Mouse (Mus musculus) forebrain, embryonic 16.5 days (tissue): ENCODE data around the gene Selenok. TPM values are rescaled to one million over a fixed set of nuclear protein-coding genes. Genes with fewer than 3 reads are reported as not detected.

ENCODE experiments used
- ATAC-seq: fragments of 200-750 bp; cut with Nextera tagmentation; 2 replicates; pipeline ENCODE4 v1.8.0; 2017; ENCODE audit warnings: mild to moderate bottlenecking, moderate library complexity
- H3K27ac ChIP-seq: fragments of 300-500 bp; sonication (generic); 2 replicates; pipeline ENCODE4 v1.5.1; 2014; ENCODE audit warnings: low read length, control low read depth
- H3K27me3 ChIP-seq: fragments of 300-500 bp; sonication (generic); replicated peaks from 2 replicates; pipeline ENCODE4 v1.6.1; 2014; ENCODE audit warnings: low read length; ENCODE audit not compliant: control insufficient read depth, insufficient read depth
- H3K36me3 ChIP-seq: fragments of 300-500 bp; sonication (generic); 2 replicates; pipeline ENCODE4 v1.6.1; 2014; ENCODE audit not compliant: control insufficient read depth, insufficient read depth
- H3K4me1 ChIP-seq: fragments of 300-500 bp; sonication (generic); replicated peaks from 2 replicates; pipeline ENCODE4 v1.6.1; 2014; ENCODE audit warnings: low read length; ENCODE audit not compliant: control insufficient read depth, insufficient read depth
- H3K4me2 ChIP-seq: fragments of 300-500 bp; sonication (generic); 2 replicates; pipeline ENCODE4 v1.6.1; 2014; ENCODE audit warnings: mild to moderate bottlenecking, low read length, control low read depth
- H3K4me3 ChIP-seq: fragments of 300-500 bp; sonication (generic); replicated peaks from 2 replicates; pipeline ENCODE4 v1.5.1; 2014; ENCODE audit warnings: mild to moderate bottlenecking, low read length, control low read depth
- H3K9ac ChIP-seq: fragments of 300-500 bp; sonication (generic); replicated peaks from 2 replicates; pipeline ENCODE4 v1.6.1; 2014; ENCODE audit warnings: low read depth, low read length, control low read depth
- H3K9me3 ChIP-seq: fragments of 300-500 bp; sonication (generic); 2 replicates; pipeline ENCODE4 v1.6.1; 2016; ENCODE audit warnings: low read length; ENCODE audit not compliant: control insufficient read depth
- WGBS: fragments of 180-500 bp; shearing (Covaris S2); extraction: QIAGEN DNeasy Blood & Tissue Kit; methylation state at CpG from one replicate; pipeline ENCODE4 v1.1.7; 2014; 5-methylcytosine and 5-hydroxymethylcytosine counted together
- microRNA-seq: library from miRNA; unstranded; fragments of <30 nt; microRNA quantifications from one replicate; pipeline ENCODE4, GENCODE M21; 2017
- polyA plus RNA-seq: library from polyadenylated mRNA; unstranded; fragments of >200 nt; fragmentation: Nextera tagmentation; extraction: Ambion mirVana; gene quantifications from 2 replicates; pipeline ENCODE4 v1.2.1, GENCODE M21; 2015

Gene Selenok
- polyA plus RNA-seq, 1 experiment from 2014 or later = 413 TPM

DNA sequence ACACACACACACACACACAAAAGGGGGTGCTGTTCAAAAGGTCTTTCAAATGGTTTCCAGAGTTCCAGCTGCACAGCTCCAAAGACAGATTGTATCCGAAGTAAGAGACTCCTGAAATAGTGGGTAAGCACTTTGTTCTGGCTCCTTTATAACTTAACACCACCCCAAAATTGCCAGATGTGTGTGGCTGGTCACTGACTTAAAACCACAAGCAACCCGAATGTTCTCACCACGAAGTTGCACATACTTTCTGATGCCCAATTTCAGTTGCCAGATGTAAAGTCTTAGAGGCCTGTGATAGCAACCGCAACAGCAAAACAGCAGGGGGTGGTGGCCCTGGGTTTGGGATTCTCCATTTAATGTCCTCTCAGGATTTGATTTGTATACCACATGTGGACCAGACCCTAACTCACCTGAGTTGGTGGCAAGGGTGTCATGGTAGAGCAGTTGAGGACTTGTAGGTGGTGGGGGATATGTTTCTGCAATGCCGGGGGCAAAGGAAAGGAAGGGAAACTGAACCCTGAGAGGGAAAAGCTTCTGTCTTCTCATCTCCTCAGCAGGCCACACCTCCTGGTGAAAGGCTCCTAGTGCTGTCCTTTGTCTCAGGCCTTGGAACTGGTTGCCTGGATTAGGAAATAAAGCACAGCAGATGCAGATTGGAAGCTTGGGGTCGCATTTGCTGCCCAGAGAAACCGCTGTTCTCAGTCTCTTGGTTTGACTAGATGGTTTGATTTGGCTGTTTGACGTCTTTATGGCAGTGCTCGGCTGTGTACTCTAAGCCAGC, 51.9 kb downstream of the Selenok start:
- H3K9me3 ChIP-seq = no peaks in the 10 kb centered on the region
- ATAC-seq = no peak
- no peaks in the 10 kb centered on the region for H3K27me3 ChIP-seq
- H3K9ac ChIP-seq = no peak overlapping the region
- WGBS = 48% methylated on average over 9 of the region's 9 CpGs
- no peak overlapping the region for H3K4me3 ChIP-seq
- no peak overlapping the region for H3K27ac ChIP-seq
- no peak overlapping the region for H3K4me2 ChIP-seq
- no peaks in the 10 kb centered on the region for H3K4me1 ChIP-seq
- no peaks in the 10 kb centered on the region for H3K36me3 ChIP-seq

DNA sequence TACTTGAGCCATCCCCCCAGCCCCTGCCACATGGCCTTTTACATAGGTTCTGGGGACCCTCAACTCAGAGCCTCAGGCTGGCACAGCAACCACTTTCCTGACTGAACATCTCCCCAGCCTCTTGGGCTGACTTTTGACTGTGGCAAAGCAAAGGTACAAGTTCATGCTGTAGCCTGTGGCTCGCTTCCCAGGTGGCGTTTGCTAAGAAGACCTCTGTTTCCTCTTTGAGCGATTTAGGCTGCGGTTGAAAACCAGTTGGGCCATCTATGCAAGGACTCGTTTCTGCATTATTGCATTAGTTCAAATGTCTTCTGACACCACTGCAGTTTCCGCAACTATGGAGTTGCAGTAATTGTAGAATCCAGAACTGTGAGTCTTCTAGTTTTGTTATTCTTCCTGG, 54.4 kb downstream of the Selenok start:
- Histone ChIP-seq H3K27me3 (no peaks in the 10 kb centered on the region), H3K4me2 (no peak overlapping the region), H3K4me1 (no peaks in the 10 kb centered on the region), H3K36me3 (no peaks in the 10 kb centered on the region), H3K27ac (no peak overlapping the region), H3K9me3 (no peaks in the 10 kb centered on the region), H3K9ac (no peak overlapping the region), H3K4me3 (no peak overlapping the region)
- ATAC-seq = no peak
- 91% methylated on average over 6 of the region's 6 CpGs for WGBS

DNA sequence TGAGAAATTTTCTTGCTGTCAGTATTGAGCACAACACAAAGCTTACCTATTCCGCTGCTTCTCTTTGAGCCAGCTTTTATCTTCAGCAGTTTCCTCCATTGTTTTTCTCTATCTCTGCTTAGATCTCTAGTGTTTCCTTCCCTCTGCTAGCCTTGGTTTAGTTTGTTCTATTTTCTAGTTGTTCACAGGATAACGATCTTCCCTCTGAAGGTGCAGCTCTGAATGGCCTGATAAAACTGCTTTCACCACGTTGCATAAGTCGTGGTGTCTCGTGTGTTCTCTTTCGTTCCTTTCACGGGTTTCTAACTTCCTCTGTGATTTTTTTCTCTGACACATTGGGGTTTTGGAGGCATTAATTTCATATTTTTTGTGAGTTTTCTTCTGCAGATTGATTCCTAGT, 56.3 kb downstream of the Selenok start:
- Histone ChIP-seq H3K36me3 (no peaks in the 10 kb centered on the region), H3K4me3 (no peak overlapping the region), H3K27me3 (no peaks in the 10 kb centered on the region), H3K9ac (no peak overlapping the region), H3K9me3 (no peaks in the 10 kb centered on the region), H3K27ac (no peak overlapping the region), H3K4me1 (no peaks in the 10 kb centered on the region), H3K4me2 (no peak overlapping the region)
- 45% methylated on average over 7 of the region's 7 CpGs for WGBS
- no peak for ATAC-seq

Small RNA genes lying within 50 kb of the gene (microRNA-seq; reads per million reads assigned to microRNA genes)
- not detected for gene Mir6947

Other genes with a start within 250 kb of the Selenok start
- gene Cacna2d3, start 246.4 kb upstream of the Selenok start, polyA plus RNA-seq = 23.5 and 34.0 TPM in 2 replicates
- gene Actr8, start 10.0 kb downstream of the Selenok start, polyA plus RNA-seq = 92.0 and 92.8 TPM in 2 replicates
- 1.3 and 2.2 TPM in 2 replicates for gene Il17rb, start 40.6 kb downstream of the Selenok start, polyA plus RNA-seq
- 0.12 and 0.66 TPM in 2 replicates for gene Chdh, start 40.7 kb downstream of the Selenok start, polyA plus RNA-seq